Mouse (Mus musculus) frontal cortex, postnatal 36 days (tissue): ENCODE data around the gene Hist2h2bb.
A peak's percentile ranks its signal among the peaks of the same experiment; 100 is the strongest.

ENCODE experiments used
- DNase-seq, 2 experiments: peaks; one replicate each; pipeline ENCODE4 v3.0.0; 2022; ENCODE audit warnings: low spot score in 2 of 2

The Hist2h2bb gene

GRCm38 (mm10) chr3:96300706-96301529, 31.4 kb downstream of the Hist2h2bb start:
- no peak for DNase-seq

- no peak for DNase-seq
Observed at GRCm38 (mm10) chr3:96302076-96302475, 32.5 kb downstream of the Hist2h2bb start.

GRCm38 (mm10) chr3:96306506-96306905, 37.0 kb downstream of the Hist2h2bb start:
- no peak for DNase-seq

GRCm38 (mm10) chr3:96309441-96309840, 39.9 kb downstream of the Hist2h2bb start:
- DNase-seq, result no peak

- DNase-seq, result peak; percentile 32 to 49
Observed at GRCm38 (mm10) chr3:96312341-96313098, 43.0 kb downstream of the Hist2h2bb start.
